Mouse (Mus musculus) bone marrow, adult 2 months (tissue): ENCODE measurements around the gene Cept1. TPM values are rescaled to one million over a fixed set of nuclear protein-coding genes. Genes with fewer than 3 reads are reported as not detected.

Source experiments
- H3K27ac ChIP-seq: fragments of 200-500 bp; 2 replicates; pipeline ENCODE4 v1.5.1; 2012; ENCODE audit warnings: low read depth, mild to moderate bottlenecking, control low read depth, inconsistent platforms, low read length; ENCODE audit not compliant: control insufficient read depth, poor library complexity, insufficient read depth
- H3K4me1 ChIP-seq: fragments of 200-500 bp; 2 replicates; pipeline ENCODE4 v1.6.1; 2011; ENCODE audit warnings: low read length; ENCODE audit not compliant: control insufficient read depth, insufficient read depth
- H3K4me3 ChIP-seq: fragments of 200-500 bp; replicated peaks from 2 replicates; pipeline ENCODE3; 2011; ENCODE audit warnings: mild to moderate bottlenecking, low read depth, low read length, control low read depth; ENCODE audit not compliant: control insufficient read depth
- CTCF ChIP-seq: fragments of 200-500 bp; IDR thresholded peaks from 2 replicates; pipeline ENCODE4 v1.5.1; 2011; ENCODE audit warnings: low read length, control low read depth; ENCODE audit not compliant: control insufficient read depth, insufficient read depth
- POLR2A ChIP-seq: fragments of 200-500 bp; IDR thresholded peaks from 2 replicates; pipeline ENCODE4 v1.6.1; 2011; ENCODE audit warnings: low read depth, mild to moderate bottlenecking, control low read depth, low read length, borderline replicate concordance; ENCODE audit not compliant: control insufficient read depth
- WGBS: fragments of 180-500 bp; shearing (Covaris S2); methylation state at CpG from one replicate; pipeline ENCODE4 v1.1.7; 2018; 5-methylcytosine and 5-hydroxymethylcytosine counted together
- polyA plus RNA-seq: library from polyadenylated mRNA; stranded (reverse); fragments of >200 nt; gene quantifications from 2 replicates; pipeline ENCODE4 v1.2.4, GENCODE M21; 2011; ENCODE audit warnings: low replicate concordance; ENCODE audit not compliant: missing spikeins, insufficient read depth, insufficient read length

Gene Cept1
- polyA plus RNA-seq, 1 experiment, result 33.2 TPM

DNA sequence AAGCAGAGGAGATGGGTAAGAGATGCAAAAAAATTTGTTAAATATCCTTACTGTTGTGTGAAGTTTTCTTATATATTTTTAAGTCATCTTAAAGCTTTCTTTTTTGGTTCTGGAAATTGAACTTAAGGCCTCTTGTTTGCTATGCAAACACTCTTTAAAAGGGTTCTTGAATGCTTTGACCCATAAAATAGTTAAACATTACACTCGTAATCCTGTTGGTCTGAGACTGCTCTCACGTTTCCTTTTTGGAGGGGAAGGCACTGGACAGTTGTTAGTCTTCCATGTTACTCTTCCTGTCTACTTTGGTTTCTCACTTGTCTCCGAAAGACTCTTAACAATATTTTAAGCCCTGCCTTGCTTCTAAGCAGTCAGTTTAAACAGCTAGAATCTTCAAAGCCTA lies 1.4 kb upstream of the Cept1 start:
- no peaks in the 10 kb centered on the region; the same call in 1 of the 2 replicates for H3K4me1 ChIP-seq
- H3K27ac ChIP-seq, result no peak overlapping the region
- 42% methylated on average over 3 of the region's 3 CpGs for WGBS
- TF ChIP-seq CTCF (no peak), POLR2A (no peak)
- no peak overlapping the region for H3K4me3 ChIP-seq

- 0 out of 2 replicates have a peak, but pooled peaks have one; percentile 3 for TF ChIP-seq CTCF
- TF ChIP-seq POLR2A, result no peak
- no peaks in the 10 kb centered on the region; the same call in 1 of the 2 replicates for H3K4me1 ChIP-seq
- WGBS, result under 1% methylated on average over 27 of the region's 27 CpGs
- peak overlapping the region; percentile 84 for H3K4me3 ChIP-seq
- H3K27ac ChIP-seq, result peak overlapping the region; percentile 91
These were observed 430 bp upstream of the Cept1 start for GRCm38 (mm10) chr3:106547924-106548539.

- no peaks in the 10 kb centered on the region; the same call in 1 of the 2 replicates for H3K4me1 ChIP-seq
- WGBS, result 76% methylated on average over 8 of the region's 8 CpGs
- no peak overlapping the region for H3K27ac ChIP-seq
- TF ChIP-seq POLR2A (no peak), CTCF (no peak)
- H3K4me3 ChIP-seq, result no peak overlapping the region
These were observed 2.8 kb downstream of the Cept1 start for GRCm38 (mm10) chr3:106544721-106545316.

- 61% methylated on average over 2 of the region's 2 CpGs for WGBS
- H3K27ac ChIP-seq, result no peak overlapping the region
- TF ChIP-seq POLR2A (no peak), CTCF (no peak)
- no peak overlapping the region for H3K4me3 ChIP-seq
- H3K4me1 ChIP-seq, result no peaks in the 10 kb centered on the region; the same call in none of the 2 replicates
These were observed 14.3 kb downstream of the Cept1 start for GRCm38 (mm10) chr3:106533277-106533676.

DNA sequence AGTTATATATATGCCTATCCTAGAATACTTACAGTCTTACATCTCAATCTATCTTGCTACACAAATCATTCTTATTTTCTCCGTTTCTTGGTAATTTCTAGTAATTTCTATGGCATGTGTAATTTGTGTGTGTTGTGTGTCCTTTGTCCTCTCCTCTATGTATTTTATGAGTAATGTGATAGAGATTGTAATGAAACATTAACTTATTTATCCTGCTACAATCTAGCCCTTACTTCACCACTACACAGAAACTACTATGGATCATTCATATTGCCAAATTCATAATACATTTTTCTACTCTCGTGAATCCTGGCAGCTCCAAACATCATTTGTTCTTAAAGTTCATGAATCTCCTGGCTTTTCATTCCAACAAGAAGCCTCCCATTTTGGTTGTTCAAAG lies 19.6 kb downstream of the Cept1 start:
- no peak for TF ChIP-seq POLR2A
- H3K27ac ChIP-seq, result no peak overlapping the region
- H3K4me3 ChIP-seq, result no peak overlapping the region
- 90% methylated on average over 2 of the region's 2 CpGs for WGBS
- no peaks in the 10 kb centered on the region; the same call in 1 of the 2 replicates for H3K4me1 ChIP-seq

DNA sequence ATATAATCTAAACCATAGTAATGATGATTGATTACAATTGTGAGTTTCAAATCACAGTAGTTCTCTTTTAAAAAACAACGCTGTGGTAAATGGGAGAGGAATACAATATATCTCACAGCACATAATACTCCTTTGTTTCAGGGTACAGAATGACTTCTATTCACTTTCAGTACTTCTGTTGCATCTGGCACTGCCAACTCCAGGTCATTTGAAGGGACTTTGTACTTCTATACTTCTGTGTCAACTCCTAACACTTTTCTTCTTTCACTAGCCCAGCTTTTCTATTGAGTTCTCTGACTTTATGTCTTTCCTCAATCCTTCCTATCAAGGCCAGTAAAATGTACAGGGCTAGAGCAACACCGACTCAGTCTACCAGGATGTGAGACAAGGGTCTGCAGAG lies 21.2 kb downstream of the Cept1 start:
- no peaks in the 10 kb centered on the region; the same call in 1 of the 2 replicates for H3K4me1 ChIP-seq
- H3K4me3 ChIP-seq, result no peak overlapping the region
- no peak overlapping the region for H3K27ac ChIP-seq
- 84% methylated on average over 2 of the region's 2 CpGs for WGBS
- TF ChIP-seq CTCF, result no peak
- TF ChIP-seq POLR2A, result no peak

DNA sequence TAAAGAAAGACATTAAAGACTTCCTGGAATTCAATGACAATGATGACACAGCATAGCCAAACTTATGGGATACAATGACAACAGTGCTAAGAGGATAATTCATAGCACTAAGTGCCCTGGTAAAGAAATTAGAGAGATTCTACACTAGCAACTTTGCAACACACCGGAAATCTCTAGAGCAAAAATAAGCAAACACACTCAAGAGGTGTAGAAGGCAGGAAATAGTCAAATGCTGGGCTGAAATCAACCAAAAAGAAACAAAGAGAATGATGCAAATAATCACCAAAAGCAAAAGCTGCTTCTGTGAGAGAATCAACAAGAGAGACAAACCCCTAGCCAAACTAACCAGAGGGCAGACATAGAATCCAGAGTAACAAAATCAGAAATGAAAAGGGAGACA lies 24.9 kb downstream of the Cept1 start:
- 94% methylated on average over 1 of the region's 1 CpGs for WGBS
- Histone ChIP-seq H3K27ac (no peak overlapping the region), H3K4me3 (no peak overlapping the region), H3K4me1 (no peaks in the 10 kb centered on the region)
- no peak for TF ChIP-seq CTCF
- no peak for TF ChIP-seq POLR2A

GRCm38 (mm10) chr3:106515016-106515415 lies 32.6 kb downstream of the Cept1 start:
- 91% methylated on average over 6 of the region's 6 CpGs for WGBS
- Histone ChIP-seq H3K4me3 (no peak overlapping the region), H3K27ac (no peak overlapping the region), H3K4me1 (no peaks in the 10 kb centered on the region)
- TF ChIP-seq CTCF (no peak), POLR2A (no peak)
